Mouse (Mus musculus) thymus, adult 2 months (tissue): Measurements from ENCODE around the gene Map7. TPM values are rescaled to one million over a fixed set of nuclear protein-coding genes. Genes with fewer than 3 reads are reported as not detected.

Experiments
- DNase-seq: peaks from one replicate; pipeline ENCODE4 v3.0.0; 2021
- H3K27ac ChIP-seq: fragments of 200-500 bp; 2 replicates; pipeline ENCODE4 v1.5.1; 2012; ENCODE audit warnings: low read length, control low read depth; ENCODE audit not compliant: control insufficient read depth, insufficient read depth
- H3K27me3 ChIP-seq: fragments of 200-500 bp; 2 replicates; pipeline ENCODE4 v1.6.1; 2012; ENCODE audit warnings: mild to moderate bottlenecking, low read length, moderate library complexity, mixed read lengths; ENCODE audit not compliant: control insufficient read depth, insufficient read depth
- H3K36me3 ChIP-seq: fragments of 200-500 bp; 2 replicates; pipeline ENCODE4 v1.6.1; 2012; ENCODE audit warnings: mild to moderate bottlenecking, low read length, moderate library complexity; ENCODE audit not compliant: control insufficient read depth, insufficient read depth
- H3K4me1 ChIP-seq: fragments of 200-500 bp; replicated peaks from 2 replicates; pipeline ENCODE4 v1.6.1; 2012; ENCODE audit warnings: low read length; ENCODE audit not compliant: control insufficient read depth, insufficient read depth
- H3K4me3 ChIP-seq: fragments of 200-500 bp; 2 replicates; pipeline ENCODE4 v1.5.1; 2012; ENCODE audit warnings: mild to moderate bottlenecking, low read length, control low read depth, moderate library complexity; ENCODE audit not compliant: control insufficient read depth, insufficient read depth
- CTCF ChIP-seq: fragments of 200-500 bp; IDR thresholded peaks from 2 replicates; pipeline ENCODE4 v1.5.1; 2012; ENCODE audit warnings: mild to moderate bottlenecking, control low read depth, low read length, moderate library complexity, borderline replicate concordance; ENCODE audit not compliant: control insufficient read depth, poor library complexity, insufficient read depth; ENCODE audit errors: extremely low read depth
- POLR2A ChIP-seq: fragments of 200-500 bp; IDR thresholded peaks from 2 replicates; pipeline ENCODE4 v1.6.1; 2012; ENCODE audit warnings: mild to moderate bottlenecking, low read length, control low read depth, moderate library complexity; ENCODE audit not compliant: control insufficient read depth, poor library complexity, insufficient read depth; ENCODE audit errors: extremely low read depth
- WGBS: fragments of 180-500 bp; shearing (Covaris S2); methylation state at CpG from one replicate; pipeline ENCODE4 v1.1.7; 2018; 5-methylcytosine and 5-hydroxymethylcytosine counted together
- polyA plus RNA-seq: library from polyadenylated mRNA; depleted of rRNA; stranded (reverse); fragments of >200 nt; gene quantifications from 2 replicates; pipeline ENCODE4 v1.2.3, GENCODE M21; 2012

Gene Map7
- polyA plus RNA-seq, 1 experiment, result 6.9 TPM

GRCm38 (mm10) chr10:20267032-20267431, 118.8 kb downstream of the Map7 start:
- WGBS, result 52% methylated on average over 10 of the region's 10 CpGs
- H3K27ac ChIP-seq, result peak overlapping the region; percentile 77
- DNase-seq, result peak; percentile 39

GRCm38 (mm10) chr10:20268945-20269344, 120.7 kb downstream of the Map7 start:
- Histone ChIP-seq H3K4me3 (no peak overlapping the region), H3K27me3 (no peaks in the 10 kb centered on the region), H3K27ac (no peak overlapping the region), H3K4me1 (peaks cover 36% of the 10 kb centered on the region), H3K36me3 (no peaks in the 10 kb centered on the region)
- TF ChIP-seq POLR2A (no peak), CTCF (no peak)
- DNase-seq, result no peak
- WGBS, result 97% methylated on average over 7 of the region's 7 CpGs

More at GRCm38 (mm10) chr10:20267032-20267431, 118.8 kb downstream of the Map7 start:
- Histone ChIP-seq H3K27me3 (no peaks in the 10 kb centered on the region), H3K4me3 (peak overlapping the region; percentile 50), H3K36me3 (no peaks in the 10 kb centered on the region), H3K4me1 (peaks cover 41% of the 10 kb centered on the region)
- TF ChIP-seq CTCF, result no peak; the same call in 1 of the 2 replicates
- 0 out of 2 replicates have a peak, but pooled peaks have one; percentile 38 for TF ChIP-seq POLR2A

- Histone ChIP-seq H3K4me3 (no peak overlapping the region), H3K36me3 (peaks cover 7% of the 10 kb centered on the region; the same call in 1 of the 2 replicates), H3K27me3 (no peaks in the 10 kb centered on the region), H3K27ac (no peak overlapping the region), H3K4me1 (peaks cover 16% of the 10 kb centered on the region)
- TF ChIP-seq CTCF, result no peak
- TF ChIP-seq POLR2A, result no peak
- WGBS, result 96% methylated on average over 5 of the region's 5 CpGs
- DNase-seq, result no peak
Measured at GRCm38 (mm10) chr10:20272380-20272779, 124.1 kb downstream of the Map7 start.

- Histone ChIP-seq H3K36me3 (peaks cover 12% of the 10 kb centered on the region; the same call in 1 of the 2 replicates), H3K4me1 (peaks cover 12% of the 10 kb centered on the region), H3K27me3 (no peaks in the 10 kb centered on the region), H3K27ac (no peak overlapping the region), H3K4me3 (no peak overlapping the region)
- DNase-seq, result no peak
- WGBS, result 97% methylated on average over 15 of the region's 15 CpGs
- no peak for TF ChIP-seq CTCF
- TF ChIP-seq POLR2A, result no peak
Measured at GRCm38 (mm10) chr10:20273278-20273677, 125.0 kb downstream of the Map7 start.

GRCm38 (mm10) chr10:20274022-20274421, 125.8 kb downstream of the Map7 start:
- no peak for DNase-seq
- Histone ChIP-seq H3K4me3 (no peak overlapping the region), H3K27me3 (no peaks in the 10 kb centered on the region), H3K27ac (no peak overlapping the region), H3K36me3 (peaks cover 12% of the 10 kb centered on the region; the same call in 1 of the 2 replicates), H3K4me1 (0 out of 2 replicates have a peak, but pooled peaks cover 4% of the 10 kb centered on the region)
- TF ChIP-seq POLR2A (no peak), CTCF (no peak)
- WGBS, result 94% methylated on average over 9 of the region's 9 CpGs

- TF ChIP-seq CTCF, result no peak
- no peak overlapping the region for H3K4me3 ChIP-seq
Measured at GRCm38 (mm10) chr10:20281456-20281855, 133.2 kb downstream of the Map7 start.

More at GRCm38 (mm10) chr10:20281456-20281855, 133.2 kb downstream of the Map7 start:
- H3K27ac ChIP-seq, result no peak overlapping the region
- H3K4me1 ChIP-seq, result peaks cover 11% of the 10 kb centered on the region
- peaks cover 18% of the 10 kb centered on the region; the same call in 1 of the 2 replicates for H3K36me3 ChIP-seq
- WGBS, result 9% methylated on average over 2 of the region's 2 CpGs
- H3K27me3 ChIP-seq, result no peaks in the 10 kb centered on the region
- no peak for DNase-seq
